Mouse (Mus musculus): Measurements from ENCODE around the gene Arl11. TPM values are rescaled to one million over a fixed set of nuclear protein-coding genes. Genes with fewer than 3 reads are reported as not detected.

Arl11 gene
- polyA plus RNA-seq, 2 experiments, result 0.81 to 1.2 TPM

- 30% methylated on average over 19 of the region's 19 CpGs for WGBS
- Histone ChIP-seq H3K9ac (ENCODE audit: low read depth, low read length, severe bottlenecking) (0 out of 2 replicates have a peak overlapping the region, but pooled peaks have one; percentile 7), H3K4me1 (ENCODE audit: control insufficient read depth, insufficient read depth, low read length) (peaks cover 4% of the 10 kb centered on the region; the same call in 1 of the 2 replicates), H3K9me3 (ENCODE audit: control insufficient read depth, low read length) (no peaks in the 10 kb centered on the region), H3K27ac (replicated peaks; ENCODE audit: low read depth, low read length) (no peak overlapping the region), H3K36me3 (ENCODE audit: control insufficient read depth, insufficient read depth, low read length) (no peaks in the 10 kb centered on the region), H3K27me3 (ENCODE audit: control insufficient read depth, insufficient read depth, low read length) (no peaks in the 10 kb centered on the region), H3K4me3 (replicated peaks; ENCODE audit: low read length) (peak overlapping the region; percentile 17), H3K4me2 (replicated peaks; ENCODE audit: low read depth, low read length, severe bottlenecking) (peak overlapping the region; percentile 42)
- no peak for TF ChIP-seq POLR2A (IDR thresholded peaks at IDR 0.05; ENCODE audit: borderline replicate concordance, extremely low read depth, insufficient read depth, insufficient read length)
- ATAC-seq (ENCODE audit: low FRiP score, low read depth) (peak; percentile 62; the same call in 1 of the 2 replicates), DNase-seq (ENCODE audit: low spot score) (peak; percentile 71)
Measured at GRCm38 (mm10) chr14:61327618-61328450, 18.3 kb downstream of the Arl11 start.

DNA sequence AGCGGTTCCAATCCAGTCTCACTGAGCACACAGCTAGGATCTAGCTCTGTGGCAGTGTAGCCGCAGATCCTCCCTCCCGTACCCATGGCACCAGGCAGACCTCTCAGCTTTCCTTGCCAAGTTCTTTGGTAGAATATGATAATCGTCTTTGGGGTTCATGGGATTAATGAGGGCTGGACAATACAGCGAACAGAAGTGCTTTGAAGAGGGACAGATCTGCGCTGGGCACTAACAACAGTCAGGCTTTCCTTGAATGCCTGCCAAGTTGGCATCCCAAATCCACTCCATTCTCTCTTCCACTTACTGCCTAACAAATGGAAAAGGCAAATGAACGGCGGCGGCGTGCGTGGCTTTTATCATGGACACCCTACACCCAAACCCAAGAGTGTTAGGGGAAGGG is 21.0 kb downstream of the Arl11 start:
- Histone ChIP-seq H3K4me1 (ENCODE audit: control insufficient read depth, insufficient read depth, low read length) (peaks cover 4% of the 10 kb centered on the region; the same call in 1 of the 2 replicates), H3K36me3 (ENCODE audit: control insufficient read depth, insufficient read depth, low read length) (no peaks in the 10 kb centered on the region), H3K4me3 (replicated peaks; ENCODE audit: low read length) (no peak overlapping the region), H3K9ac (ENCODE audit: low read depth, low read length, severe bottlenecking) (no peak overlapping the region; the same call in 1 of the 2 replicates), H3K4me2 (replicated peaks; ENCODE audit: low read depth, low read length, severe bottlenecking) (no peak overlapping the region), H3K27ac (replicated peaks; ENCODE audit: low read depth, low read length) (no peak overlapping the region), H3K9me3 (ENCODE audit: control insufficient read depth, low read length) (no peaks in the 10 kb centered on the region), H3K27me3 (ENCODE audit: control insufficient read depth, insufficient read depth, low read length) (no peaks in the 10 kb centered on the region)
- ATAC-seq (ENCODE audit: low FRiP score, low read depth) (no peak), DNase-seq (ENCODE audit: low spot score) (no peak)
- WGBS, result 78% methylated on average over 11 of the region's 11 CpGs
- no peak for TF ChIP-seq POLR2A (IDR thresholded peaks at IDR 0.05; ENCODE audit: borderline replicate concordance, extremely low read depth, insufficient read depth, insufficient read length)

- peak; percentile 70 for DNase-seq (ENCODE audit: low spot score)
- Histone ChIP-seq H3K4me2 (replicated peaks; ENCODE audit: low read depth, low read length, severe bottlenecking) (peak overlapping the region; percentile 27; the same call in 1 of the 2 replicates), H3K27ac (replicated peaks; ENCODE audit: low read depth, low read length) (no peak overlapping the region), H3K9me3 (ENCODE audit: control insufficient read depth, low read length) (no peaks in the 10 kb centered on the region), H3K27me3 (ENCODE audit: control insufficient read depth, insufficient read depth, low read length) (no peaks in the 10 kb centered on the region), H3K36me3 (ENCODE audit: control insufficient read depth, insufficient read depth, low read length) (no peaks in the 10 kb centered on the region), H3K9ac (ENCODE audit: low read depth, low read length, severe bottlenecking) (peak overlapping the region; percentile 7; the same call in 1 of the 2 replicates), H3K4me3 (replicated peaks; ENCODE audit: low read length) (no peak overlapping the region), H3K4me1 (ENCODE audit: control insufficient read depth, insufficient read depth, low read length) (peaks cover 4% of the 10 kb centered on the region; the same call in 1 of the 2 replicates)
- 14% methylated on average over 13 of the region's 13 CpGs for WGBS
- ATAC-seq (ENCODE audit: low FRiP score, low read depth), result peak; percentile 81
- TF ChIP-seq POLR2A (IDR thresholded peaks at IDR 0.05; ENCODE audit: borderline replicate concordance, extremely low read depth, insufficient read depth, insufficient read length), result no peak
Measured at GRCm38 (mm10) chr14:61330996-61331561, 21.5 kb downstream of the Arl11 start.

DNA sequence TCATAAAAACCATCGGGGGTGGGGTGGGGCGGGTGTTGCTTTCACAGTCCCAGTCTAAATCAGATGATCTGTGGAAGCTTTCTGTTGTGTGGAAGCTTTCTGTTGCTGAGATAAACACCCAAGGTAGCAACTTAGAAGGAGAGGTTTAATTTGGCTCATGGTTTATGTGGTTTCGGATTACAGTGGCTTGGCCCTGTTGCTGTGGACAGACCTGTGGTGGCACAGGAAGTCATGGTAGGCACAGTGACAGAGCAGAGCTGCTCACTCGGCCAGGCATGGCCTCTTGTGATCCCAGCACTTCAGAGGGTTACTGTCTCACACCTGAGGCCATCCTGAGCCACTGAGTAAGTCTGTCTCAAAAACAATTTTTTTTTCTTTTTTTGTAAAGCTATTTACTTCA is 29.8 kb downstream of the Arl11 start:
- H3K4me3 ChIP-seq (replicated peaks; ENCODE audit: low read length), result no peak overlapping the region
- H3K4me1 ChIP-seq (ENCODE audit: control insufficient read depth, insufficient read depth, low read length), result no peaks in the 10 kb centered on the region
- WGBS, result 62% methylated on average over 4 of the region's 4 CpGs
- H3K9ac ChIP-seq (ENCODE audit: low read depth, low read length, severe bottlenecking), result no peak overlapping the region
- no peak overlapping the region for H3K4me2 ChIP-seq (replicated peaks; ENCODE audit: low read depth, low read length, severe bottlenecking)
- TF ChIP-seq POLR2A (IDR thresholded peaks at IDR 0.05; ENCODE audit: borderline replicate concordance, extremely low read depth, insufficient read depth, insufficient read length), result no peak
- no peaks in the 10 kb centered on the region for H3K36me3 ChIP-seq (ENCODE audit: control insufficient read depth, insufficient read depth, low read length)
- no peaks in the 10 kb centered on the region for H3K9me3 ChIP-seq (ENCODE audit: control insufficient read depth, low read length)
- ATAC-seq (ENCODE audit: low FRiP score, low read depth), result no peak
- H3K27me3 ChIP-seq (ENCODE audit: control insufficient read depth, insufficient read depth, low read length), result no peaks in the 10 kb centered on the region
- no peak for DNase-seq (ENCODE audit: low spot score)
- H3K27ac ChIP-seq (replicated peaks; ENCODE audit: low read depth, low read length), result no peak overlapping the region

DNA sequence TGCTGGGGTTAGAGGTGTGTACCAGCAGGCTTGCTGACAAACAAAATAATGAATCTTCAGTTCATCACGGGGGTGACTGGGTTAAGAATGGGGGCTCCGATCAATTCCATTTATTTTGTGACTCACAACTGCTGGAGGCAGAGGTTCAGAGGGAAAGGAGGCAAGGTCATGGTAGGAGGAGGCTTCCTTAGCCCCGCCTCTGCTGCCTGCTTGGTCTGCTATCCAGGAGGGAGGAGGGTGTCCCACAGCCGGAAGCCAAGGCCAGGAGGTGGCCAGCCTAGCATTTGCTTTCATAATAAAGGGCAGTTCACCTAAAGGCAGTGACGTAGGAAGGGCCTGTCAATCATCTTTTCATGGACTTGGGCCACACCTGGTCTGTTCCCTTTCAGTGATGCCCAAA is 35.0 kb downstream of the Arl11 start:
- DNase-seq (ENCODE audit: low spot score) (no peak), ATAC-seq (ENCODE audit: low FRiP score, low read depth) (no peak)
- WGBS, result 68% methylated on average over 5 of the region's 5 CpGs

More for the DNA sequence above, 35.0 kb downstream of the Arl11 start:
- 0 out of 2 replicates have a peak, but pooled peaks cover 3% of the 10 kb centered on the region for H3K36me3 ChIP-seq (ENCODE audit: control insufficient read depth, insufficient read depth, low read length)
- H3K9me3 ChIP-seq (ENCODE audit: control insufficient read depth, low read length), result no peaks in the 10 kb centered on the region
- no peak for TF ChIP-seq POLR2A (IDR thresholded peaks at IDR 0.05; ENCODE audit: borderline replicate concordance, extremely low read depth, insufficient read depth, insufficient read length)
- H3K4me3 ChIP-seq (replicated peaks; ENCODE audit: low read length), result no peak overlapping the region
- no peak overlapping the region for H3K27ac ChIP-seq (replicated peaks; ENCODE audit: low read depth, low read length)
- H3K27me3 ChIP-seq (ENCODE audit: control insufficient read depth, insufficient read depth, low read length), result no peaks in the 10 kb centered on the region
- no peak overlapping the region for H3K9ac ChIP-seq (ENCODE audit: low read depth, low read length, severe bottlenecking)
- H3K4me2 ChIP-seq (replicated peaks; ENCODE audit: low read depth, low read length, severe bottlenecking), result no peak overlapping the region
- no peaks in the 10 kb centered on the region for H3K4me1 ChIP-seq (ENCODE audit: control insufficient read depth, insufficient read depth, low read length)
